Mouse (Mus musculus): ENCODE results near the gene Rad54l.

DNA sequence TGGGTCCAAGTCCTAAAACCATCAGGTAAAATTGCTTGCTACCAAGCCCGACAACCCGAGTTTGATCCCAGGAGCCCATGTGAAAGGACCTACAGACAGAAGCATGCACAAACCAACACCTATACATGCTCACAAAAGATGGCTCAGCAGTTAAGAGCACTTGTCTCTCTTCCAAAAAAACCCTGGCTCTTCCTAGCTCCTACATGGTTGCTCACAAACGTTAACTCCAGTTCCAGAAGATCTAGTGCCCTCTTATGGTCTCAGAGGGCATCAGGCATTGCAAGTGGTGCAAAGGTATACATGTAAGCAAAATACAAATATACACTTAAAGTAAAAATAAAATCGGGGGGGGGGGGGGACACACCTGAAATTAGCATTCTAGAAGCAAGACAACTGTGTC lies 50.3 kb downstream of the Rad54l start:
- TF ChIP-seq CTCF (IDR thresholded peaks at IDR 0.05; ENCODE audit: low read depth, low read length): no peak
- TF ChIP-seq POLR2A (IDR thresholded peaks at IDR 0.05; ENCODE audit: insufficient read depth, low read length): no peak
- no peak for TF ChIP-seq EP300 (IDR thresholded peaks at IDR 0.05; ENCODE audit: insufficient read depth, low read depth, low read length)
